ENCODE assay signal across 27 mouse cellular contexts in the genomic region with DNA sequence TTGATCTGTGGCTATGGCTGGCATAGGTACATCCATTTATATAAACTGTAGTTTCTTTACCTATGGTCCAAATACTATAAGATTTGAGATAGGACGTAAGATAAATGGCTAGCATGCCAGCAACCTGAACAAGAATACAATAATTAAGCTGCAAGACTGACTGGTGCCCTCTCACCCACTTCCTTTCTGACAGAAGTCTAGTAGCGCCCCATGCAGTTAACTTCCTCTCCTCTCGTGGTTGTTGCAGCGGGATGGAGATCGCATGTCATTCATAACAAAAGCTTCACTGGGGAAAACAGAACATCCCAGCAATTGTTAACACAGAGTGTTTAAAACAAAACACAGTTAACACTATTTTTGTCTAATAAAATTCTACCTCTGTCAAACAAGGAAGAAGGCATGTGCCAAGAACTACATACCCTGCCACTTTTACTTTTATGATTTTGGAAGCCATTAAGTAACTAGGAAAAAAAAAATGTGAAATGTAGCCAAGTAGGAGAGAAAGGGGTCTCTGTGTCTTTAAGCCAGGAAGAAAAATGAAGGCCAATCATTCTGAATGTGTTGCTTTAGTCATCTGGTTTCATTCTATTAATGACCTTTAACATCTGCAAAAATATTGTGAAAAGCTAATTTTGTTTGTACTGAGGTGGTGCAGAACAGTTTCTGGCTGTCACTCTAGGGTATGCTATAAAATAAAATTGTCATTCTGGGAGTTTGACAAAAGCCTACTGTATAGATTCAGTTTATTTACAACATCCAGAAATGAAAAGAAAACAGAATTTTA.
DNase-seq lines count a peak whose midpoint lies in the region; ATAC-seq and TF ChIP-seq lines count a peak whose summit lies in the region.
"Had no signal": no experiment of that assay in that cellular context is flagged by ENCODE, and none has a peak within 500 bp of the region (broad histone marks: within the 10 kb centered on the region; RNA-seq: fewer than 3 reads in every experiment).

No protein-coding gene starts in this region.

- TF ChIP-seq CTCF in hindbrain, postnatal 0 days (IDR thresholded peaks at IDR 0.05; ENCODE audit: low read depth) = no peak
- peak in 1 of 2 experiments; percentile 16; a peak in 1 of 4 replicates for TF ChIP-seq CTCF in CH12.LX (conservative IDR thresholded peaks at IDR 0.05 in 1 of 2, IDR thresholded peaks at IDR 0.05 in 1 of 2; ENCODE audit: low read depth in 2 of 2, low read length in 2 of 2)

- no peak overlapping the region for H3K27ac ChIP-seq in hindbrain, postnatal 0 days
- H3K27ac ChIP-seq in hindbrain, embryonic 12.5 days = no peak overlapping the region
- H3K27ac ChIP-seq in CH12.LX (ENCODE audit: insufficient read depth, low read depth) = no peak overlapping the region
- no peak overlapping the region for H3K27ac ChIP-seq in heart, embryonic 10.5 days
- H3K27ac ChIP-seq: embryonic facial prominence, embryonic 13.5 days; forebrain, embryonic 15.5 days; hindbrain, embryonic 13.5 days; liver, embryonic 14.5 days; neural tube, embryonic 13.5 days had no signal

- in situ Hi-C loops in CH12.LX (cut with MboI; ENCODE audit: low pct_ligation_motif_present, low pct_unique_long_range_greater_than_20kb, low sequenced_read_pairs) = loop anchor here (25.0 kb wide), 1 partner anchor 384 kb away; no protein-coding TSS in a partner anchor

- no peaks in the 10 kb centered on the region for H3K79me2 ChIP-seq in CH12.LX (replicated peaks; ENCODE audit: control insufficient read depth, extremely low read depth, insufficient read depth, poor library complexity, severe bottlenecking)

- intact Hi-C loops in left cerebral cortex, postnatal 25 days (cut with DNase I) = no loop called here

- DNase-seq in hindbrain, postnatal 0 days (ENCODE audit: low spot score) = no peak
- peak; percentile 65 for DNase-seq in 416B (ENCODE audit: low read depth)
- DNase-seq in CH12.LX (ENCODE audit: extremely low read depth) = no peak
- DNase-seq in left cerebral cortex, postnatal 25 days (ENCODE audit: low spot score in 2 of 2) = no peak
- DNase-seq in heart, embryonic 10.5 days (ENCODE audit: low spot score) = no peak
- DNase-seq in right cerebral cortex, adult 2 months (ENCODE audit: low spot score in 2 of 2) = no peak
- DNase-seq: adrenal gland, postnatal 14 days; B cell, adult 2 months; cerebellum, adult 11 months; cerebellum, postnatal 14 days; gastrocnemius, postnatal 36 days; heart, postnatal 10 days; kidney, postnatal 14 days; left cerebral cortex, postnatal 4 days; right cerebral cortex, adult 18-20 months; spleen, adult 18-20 months had no signal

- no peak for ATAC-seq in hindbrain, postnatal 0 days
- no peak for ATAC-seq in hindbrain, embryonic 12.5 days (ENCODE audit: low FRiP score)
- ATAC-seq in inflammation-experienced regulatory T-cells, adult 6 months = peak; percentile 79
- ATAC-seq: forebrain, embryonic 15.5 days; intestine, embryonic 16.5 days; Patski had no signal

- 0 out of 2 replicates have a peak overlapping the region, but pooled peaks have one; percentile 7 for H3K4me2 ChIP-seq in hindbrain, postnatal 0 days (ENCODE audit: low read depth, low read length)
- no peak overlapping the region for H3K4me2 ChIP-seq in hindbrain, embryonic 12.5 days (replicated peaks)
- no peak overlapping the region for H3K4me2 ChIP-seq in CH12.LX (ENCODE audit: insufficient read depth, low read depth, poor library complexity, severe bottlenecking)
- H3K4me2 ChIP-seq: embryonic facial prominence, embryonic 13.5 days; forebrain, embryonic 15.5 days; heart, embryonic 11.5 days; hindbrain, embryonic 13.5 days; midbrain, embryonic 11.5 days; neural tube, embryonic 13.5 days had no signal

- no peak for TF ChIP-seq POLR2A in CH12.LX (IDR thresholded peaks at IDR 0.05; ENCODE audit: low read depth, low read length)

- TF ChIP-seq EP300 in CH12.LX (IDR thresholded peaks at IDR 0.05; ENCODE audit: low read length) = no peak

- no peaks in the 10 kb centered on the region for H3K9me3 ChIP-seq in hindbrain, postnatal 0 days (ENCODE audit: low read length)
- H3K9me3 ChIP-seq in hindbrain, embryonic 12.5 days (replicated peaks) = no peaks in the 10 kb centered on the region
- H3K9me3 ChIP-seq in CH12.LX (replicated peaks; ENCODE audit: low read length) = no peaks in the 10 kb centered on the region
- H3K9me3 ChIP-seq in heart, embryonic 10.5 days = no peaks in the 10 kb centered on the region
- H3K9me3 ChIP-seq: embryonic facial prominence, embryonic 13.5 days; forebrain, embryonic 15.5 days; hindbrain, embryonic 13.5 days; neural tube, embryonic 13.5 days had no signal

- no peak overlapping the region for H3K4me3 ChIP-seq in hindbrain, postnatal 0 days (ENCODE audit: low read length)
- H3K4me3 ChIP-seq in hindbrain, embryonic 12.5 days = no peak overlapping the region
- no peak overlapping the region for H3K4me3 ChIP-seq in CH12.LX (replicated peaks in 1 of 3; ENCODE audit: low read depth in 2 of 3, low read length in 2 of 3, poor library complexity in 1 of 3)
- H3K4me3 ChIP-seq in heart, embryonic 10.5 days = no peak overlapping the region
- H3K4me3 ChIP-seq: embryonic facial prominence, embryonic 13.5 days; forebrain, embryonic 15.5 days; hindbrain, embryonic 13.5 days; neural tube, embryonic 13.5 days had no signal

- no peaks in the 10 kb centered on the region for H3K36me3 ChIP-seq in hindbrain, postnatal 0 days (ENCODE audit: insufficient read depth, low read length)
- H3K36me3 ChIP-seq in hindbrain, embryonic 12.5 days = no peaks in the 10 kb centered on the region
- H3K36me3 ChIP-seq in CH12.LX (replicated peaks in 1 of 2; ENCODE audit: control insufficient read depth in 1 of 2, insufficient read depth in 1 of 2, low read length in 1 of 2) = no peaks in the 10 kb centered on the region
- H3K36me3 ChIP-seq in heart, embryonic 10.5 days = no peaks in the 10 kb centered on the region
- H3K36me3 ChIP-seq: embryonic facial prominence, embryonic 13.5 days; forebrain, embryonic 15.5 days; hindbrain, embryonic 13.5 days; neural tube, embryonic 13.5 days had no signal

- no peaks in the 10 kb centered on the region for H3K4me1 ChIP-seq in hindbrain, postnatal 0 days (ENCODE audit: insufficient read depth, low read length)
- H3K4me1 ChIP-seq in hindbrain, embryonic 12.5 days = no peaks in the 10 kb centered on the region
- H3K4me1 ChIP-seq in CH12.LX (ENCODE audit: control insufficient read depth in 1 of 2, insufficient read depth in 2 of 2) = no peaks in the 10 kb centered on the region
- H3K4me1 ChIP-seq in heart, embryonic 10.5 days = no peaks in the 10 kb centered on the region
- H3K4me1 ChIP-seq: embryonic facial prominence, embryonic 13.5 days; forebrain, embryonic 15.5 days; hindbrain, embryonic 13.5 days; neural tube, embryonic 13.5 days had no signal

- TF ChIP-seq RAD21 in CH12.LX (IDR thresholded peaks at IDR 0.05; ENCODE audit: low read depth, low read length) = peak; percentile 17

- WGBS in hindbrain, postnatal 0 days = 60% methylated on average over 5 of the region's 5 CpGs
- WGBS in hindbrain, embryonic 12.5 days = 59% methylated on average over 5 of the region's 5 CpGs
- 77% methylated on average over 5 of the region's 5 CpGs for WGBS in heart, embryonic 10.5 days

- dilution Hi-C loops in CH12.LX (cut with MboI; ENCODE audit: extremely low pct_ligation_motif_present, extremely low pct_unique_long_range_greater_than_20kb, low sequenced_read_pairs) = no loop called here

- H3K27me3 ChIP-seq in hindbrain, postnatal 0 days (ENCODE audit: insufficient read depth, low read length) = no peaks in the 10 kb centered on the region
- no peaks in the 10 kb centered on the region for H3K27me3 ChIP-seq in hindbrain, embryonic 12.5 days
- no peaks in the 10 kb centered on the region for H3K27me3 ChIP-seq in CH12.LX (replicated peaks)
- H3K27me3 ChIP-seq in heart, embryonic 10.5 days (ENCODE audit: insufficient read depth, poor library complexity, severe bottlenecking) = no peaks in the 10 kb centered on the region
- H3K27me3 ChIP-seq: embryonic facial prominence, embryonic 13.5 days; forebrain, embryonic 15.5 days; hindbrain, embryonic 13.5 days; neural tube, embryonic 13.5 days had no signal

- no peak overlapping the region for H3K9ac ChIP-seq in hindbrain, postnatal 0 days (replicated peaks; ENCODE audit: low read length)
- H3K9ac ChIP-seq in hindbrain, embryonic 12.5 days = no peak overlapping the region
- no peak overlapping the region for H3K9ac ChIP-seq in CH12.LX (ENCODE audit: insufficient read depth, low read depth)
- H3K9ac ChIP-seq: embryonic facial prominence, embryonic 13.5 days; forebrain, embryonic 15.5 days; hindbrain, embryonic 13.5 days; liver, embryonic 14.5 days; neural tube, embryonic 13.5 days had no signal

TF ChIP-seq in CH12.LX, 34 proteins besides CTCF, POLR2A, EP300 and RAD21:
- TF ChIP-seq MXI1 (IDR thresholded peaks at IDR 0.05; ENCODE audit: low read depth, low read length) = no peak
- no peak for TF ChIP-seq PAX5 (IDR thresholded peaks at IDR 0.05; ENCODE audit: low read length)
- no peak for TF ChIP-seq NRF1 (IDR thresholded peaks at IDR 0.05; ENCODE audit: low read depth, low read length)
- TF ChIP-seq UBTF (IDR thresholded peaks at IDR 0.05; ENCODE audit: low read depth, low read length) = no peak
- no peak for TF ChIP-seq USF2 (conservative IDR thresholded peaks at IDR 0.05; ENCODE audit: low read depth, low read length)
- no peak for TF ChIP-seq MAZ (IDR thresholded peaks at IDR 0.05; ENCODE audit: low read depth, low read length)
- no peak for TF ChIP-seq TBP (conservative IDR thresholded peaks at IDR 0.05; ENCODE audit: low read depth, low read length)
- no peak for TF ChIP-seq CHD1 (IDR thresholded peaks at IDR 0.05; ENCODE audit: low read depth, low read length)
- TF ChIP-seq KAT2A (IDR thresholded peaks at IDR 0.05; ENCODE audit: insufficient replicate concordance, low read length) = no peak
- no peak for TF ChIP-seq MAX (IDR thresholded peaks at IDR 0.05; ENCODE audit: low read length)
- no peak for TF ChIP-seq MYC (IDR thresholded peaks at IDR 0.05; ENCODE audit: low read depth, low read length)
- TF ChIP-seq GABPA (IDR thresholded peaks at IDR 0.05; ENCODE audit: insufficient replicate concordance, low read depth, low read length) = no peak
